Mouse (Mus musculus) cerebellum, adult 2 months (tissue): ENCODE measurements around the gene Arhgap10.

Experiments used
- CTCF ChIP-seq: fragments of 200-500 bp; IDR thresholded peaks from 2 replicates; pipeline ENCODE4 v1.5.1; 2011; ENCODE audit warnings: low read depth, mild to moderate bottlenecking, control low read depth, low read length, moderate library complexity, borderline replicate concordance; ENCODE audit not compliant: insufficient read depth
- POLR2A ChIP-seq: fragments of 200-500 bp; IDR thresholded peaks from 2 replicates; pipeline ENCODE4 v1.6.1; 2011; ENCODE audit warnings: low read length, control low read depth, borderline replicate concordance; ENCODE audit not compliant: insufficient read depth

DNA sequence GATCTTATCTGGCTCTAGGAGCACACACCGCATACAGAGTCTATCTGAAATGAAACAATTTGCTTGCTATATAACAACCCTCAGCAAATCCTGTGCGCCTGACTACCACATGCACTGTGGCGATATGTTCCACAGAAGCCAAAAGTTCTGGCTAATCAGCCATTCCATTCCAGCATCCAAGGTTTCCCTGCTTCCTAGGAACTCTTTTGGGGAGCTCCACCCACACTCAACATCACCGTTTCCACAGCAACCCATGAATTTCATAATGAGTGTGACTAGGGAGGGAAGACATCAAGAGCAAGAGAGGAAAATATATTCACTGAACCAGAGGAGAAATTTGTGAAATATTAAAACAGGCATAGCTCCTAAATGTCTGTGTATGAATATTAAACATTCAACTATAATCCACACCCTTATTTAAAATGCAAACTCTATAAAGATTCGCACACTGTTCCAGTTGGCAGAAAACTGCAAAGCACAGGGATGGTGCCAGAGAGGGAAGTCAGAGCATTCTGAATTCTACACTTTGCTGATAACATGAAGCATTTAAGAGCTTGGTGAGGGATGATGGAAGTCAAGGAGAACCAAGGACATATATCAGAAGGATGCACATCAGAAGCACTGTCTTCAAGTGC, 261.2 kb downstream of the Arhgap10 start:
- TF ChIP-seq CTCF = no peak
- no peak for TF ChIP-seq POLR2A
